Mouse (Mus musculus): Measurements from ENCODE around the gene Tdg.

DNA sequence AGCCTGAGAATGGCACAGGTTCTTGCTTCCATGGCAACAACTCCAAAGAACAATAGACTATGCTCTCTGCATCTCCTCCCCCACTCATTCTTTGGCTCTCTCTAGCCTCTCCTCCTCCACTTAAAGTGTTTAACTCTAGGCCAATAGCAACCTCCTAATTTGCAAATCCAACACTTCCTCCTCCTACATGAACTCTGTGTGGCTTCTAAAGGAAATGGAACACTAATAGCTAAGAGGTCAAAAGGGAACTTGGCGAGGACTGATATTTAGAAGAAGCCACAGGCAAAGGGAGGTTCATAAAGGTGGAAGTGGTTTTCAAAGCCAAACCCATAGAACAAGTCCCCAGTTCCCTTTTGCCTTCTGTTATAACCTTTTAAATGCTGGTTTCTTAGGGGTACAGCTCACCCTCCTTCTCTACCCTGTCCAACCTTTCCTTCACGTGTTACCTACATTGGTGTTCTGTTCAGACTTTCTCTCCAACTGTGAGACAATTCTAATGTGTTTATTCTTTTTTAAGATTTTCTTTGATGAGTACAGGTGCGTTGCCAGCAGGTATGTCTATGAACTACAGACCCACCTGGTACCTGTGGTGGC, 67.8 kb downstream of the Tdg start:
- TF ChIP-seq CTCF (conservative IDR thresholded peaks at IDR 0.05; ENCODE audit: low read length) (no peak), NANOG (IDR thresholded peaks at IDR 0.05; ENCODE audit: borderline replicate concordance, low read length) (no peak)
